Mouse (Mus musculus) lung, adult 18-20 months (tissue): ENCODE results near the gene 1700029I15Rik.
"Not testable (repeated sequence)": the region's sequence is repeated elsewhere in the genome, so short reads cannot be mapped to it uniquely, and the experiment has no call there.

Experiments
- DNase-seq, 2 experiments: peaks; one replicate each; pipeline ENCODE4 v3.0.0; 2022; ENCODE audit warnings: mixed read lengths in 2 of 2

1700029I15Rik gene

DNA sequence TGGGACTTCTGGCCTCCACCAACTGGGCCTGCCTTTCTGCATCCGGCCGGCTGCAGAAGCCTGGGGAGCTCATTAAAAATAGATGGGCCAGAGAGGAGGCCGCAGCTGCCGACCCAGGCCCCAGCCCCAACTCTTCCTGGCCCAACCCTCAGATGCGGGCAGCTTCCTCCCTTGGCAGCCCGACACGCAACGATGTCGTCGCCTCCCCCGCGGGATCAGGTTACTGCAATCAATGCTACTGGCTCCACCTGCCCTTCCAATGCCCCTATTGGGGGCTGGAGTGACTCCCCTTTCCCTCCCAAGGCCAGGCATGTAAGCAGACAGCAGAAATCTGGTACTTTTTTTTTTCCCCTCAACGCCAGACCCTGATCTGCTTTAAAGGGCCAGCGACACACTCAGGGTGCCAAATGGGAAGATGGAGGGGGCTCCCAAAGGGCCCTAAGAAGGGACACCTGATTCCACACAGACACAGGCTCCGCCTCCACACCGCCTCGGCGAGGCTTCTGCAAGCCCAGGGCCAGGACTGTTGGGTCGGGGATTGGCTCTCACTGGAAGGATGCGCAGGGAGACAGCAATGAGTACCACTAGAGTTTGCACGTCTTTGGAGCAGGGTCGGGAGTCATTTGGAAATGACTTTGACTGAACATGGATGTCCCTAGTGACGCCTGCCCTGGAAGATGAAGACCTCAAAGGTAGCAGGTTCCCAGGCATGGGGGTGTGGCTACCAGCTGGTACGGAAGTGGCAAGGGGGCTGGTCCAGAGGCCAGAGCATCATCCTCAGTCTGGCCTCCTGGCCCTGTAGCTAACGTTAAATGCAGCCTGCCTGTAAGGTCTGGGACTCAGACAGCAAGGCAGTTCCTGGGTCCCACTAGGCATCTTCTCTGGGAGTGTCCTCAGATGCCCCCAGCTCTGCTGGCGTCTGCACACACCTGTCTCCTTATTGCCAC is 10.3 kb downstream of the 1700029I15Rik start:
- no peak for DNase-seq

DNA sequence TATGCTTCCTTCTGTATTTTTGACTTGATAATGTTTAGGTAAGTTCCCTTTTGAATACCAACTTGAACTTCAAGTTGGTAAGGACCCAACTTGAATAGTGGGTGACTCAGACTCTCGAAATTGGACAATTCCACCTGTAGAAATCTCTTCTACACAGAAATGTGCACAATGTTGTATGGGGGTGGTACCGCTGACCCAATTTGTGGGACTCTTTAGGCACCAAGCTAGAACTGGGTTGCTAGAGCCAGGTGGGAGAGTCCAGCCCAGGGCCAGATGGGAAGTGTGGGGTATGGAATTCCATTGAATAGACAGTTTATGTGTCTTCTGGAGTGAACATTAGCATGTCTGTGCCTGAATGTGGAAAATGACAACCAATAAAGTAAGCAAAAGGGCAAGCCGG is 13.2 kb downstream of the 1700029I15Rik start:
- no peak for DNase-seq

DNA sequence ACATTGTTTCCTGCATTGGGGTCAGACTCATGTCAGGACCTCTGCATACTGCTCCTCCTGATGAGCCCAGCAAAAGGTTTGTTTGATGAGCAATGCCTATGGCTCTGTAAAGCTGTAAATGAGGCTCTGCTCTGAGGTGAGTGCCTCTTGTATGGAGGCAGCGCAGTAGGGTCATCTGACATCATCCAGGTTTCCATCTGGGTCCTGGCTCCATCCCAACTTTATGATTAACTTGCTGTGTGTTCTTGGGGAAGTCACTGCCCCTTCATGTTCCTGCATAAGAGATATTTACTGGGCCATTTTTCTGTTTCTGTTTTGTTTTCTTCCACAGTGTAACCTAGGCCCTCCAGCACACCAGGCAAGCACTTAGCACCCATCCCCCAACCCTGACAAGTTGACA is 15.1 kb downstream of the 1700029I15Rik start:
- no peak for DNase-seq

DNA sequence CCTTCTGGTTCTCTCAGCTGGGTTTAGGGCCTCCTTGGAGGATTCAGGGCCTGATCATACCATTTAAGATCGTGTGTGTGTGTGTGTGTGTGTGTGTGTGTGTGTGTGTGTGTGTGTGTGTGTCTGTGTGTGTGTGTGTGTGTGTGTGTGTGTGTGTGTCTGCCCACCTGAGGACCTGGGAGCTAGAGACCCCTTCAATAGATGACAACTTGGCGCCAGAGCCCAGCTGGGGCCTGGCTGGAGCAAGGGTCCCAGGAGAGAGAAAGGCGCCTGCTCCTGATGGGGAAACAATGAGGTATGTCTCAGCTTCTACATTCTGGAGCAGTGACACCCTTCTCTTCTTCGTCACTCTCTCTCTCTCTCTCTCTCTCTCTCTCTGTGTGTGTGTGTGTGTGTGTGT is 17.5 kb downstream of the 1700029I15Rik start:
- DNase-seq: not testable (repeated sequence)

DNA sequence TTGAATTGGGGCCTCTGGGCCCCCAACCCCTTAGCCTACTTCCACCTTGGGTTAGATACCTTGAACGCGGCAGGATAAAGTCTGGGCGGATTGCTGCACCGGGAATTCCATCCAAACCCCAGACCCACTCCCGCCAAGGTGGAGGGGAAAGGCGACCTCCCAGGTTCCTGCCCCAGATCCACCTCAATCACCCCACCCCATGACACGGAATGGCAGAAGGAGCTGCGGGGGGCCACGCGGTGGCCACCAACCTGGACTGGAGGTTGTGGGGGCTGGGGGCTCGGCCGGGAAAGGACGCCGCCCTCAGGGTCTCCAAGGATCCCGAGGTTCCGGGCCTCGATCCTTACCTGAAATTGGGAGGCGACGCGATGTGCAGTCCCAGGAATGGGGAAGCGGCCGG is 18.3 kb downstream of the 1700029I15Rik start:
- no peak for DNase-seq

DNA sequence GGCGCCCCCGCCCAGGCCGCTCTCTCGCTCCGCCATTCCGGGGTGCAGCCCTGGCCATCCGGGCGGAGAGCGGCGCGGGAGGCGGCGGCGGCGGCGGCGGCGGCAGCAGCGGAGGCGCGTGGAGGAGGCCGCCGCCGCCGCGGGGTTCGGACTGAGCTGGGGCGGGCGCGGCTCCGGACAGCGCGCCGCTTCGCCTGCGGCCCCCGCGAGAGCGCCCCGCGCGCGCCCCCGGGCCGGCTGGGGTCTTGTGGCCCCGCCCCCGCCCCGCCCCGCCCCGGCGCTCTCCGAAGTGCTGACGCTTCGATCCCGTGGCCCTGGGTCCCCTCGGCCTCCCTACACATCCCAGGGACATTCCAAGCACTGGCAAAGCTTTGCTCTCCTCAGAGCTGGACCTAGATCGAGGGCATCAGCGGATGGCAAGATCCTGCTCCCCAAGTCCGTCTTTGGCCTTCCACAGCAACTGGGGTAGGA is 18.8 kb downstream of the 1700029I15Rik start, which contains the start of gene Mapk8ip1:
Gene Mapk8ip1, minus strand, starts transcription at position 173 of the 471 bp plus-strand sequence.
- no peak for DNase-seq

DNA sequence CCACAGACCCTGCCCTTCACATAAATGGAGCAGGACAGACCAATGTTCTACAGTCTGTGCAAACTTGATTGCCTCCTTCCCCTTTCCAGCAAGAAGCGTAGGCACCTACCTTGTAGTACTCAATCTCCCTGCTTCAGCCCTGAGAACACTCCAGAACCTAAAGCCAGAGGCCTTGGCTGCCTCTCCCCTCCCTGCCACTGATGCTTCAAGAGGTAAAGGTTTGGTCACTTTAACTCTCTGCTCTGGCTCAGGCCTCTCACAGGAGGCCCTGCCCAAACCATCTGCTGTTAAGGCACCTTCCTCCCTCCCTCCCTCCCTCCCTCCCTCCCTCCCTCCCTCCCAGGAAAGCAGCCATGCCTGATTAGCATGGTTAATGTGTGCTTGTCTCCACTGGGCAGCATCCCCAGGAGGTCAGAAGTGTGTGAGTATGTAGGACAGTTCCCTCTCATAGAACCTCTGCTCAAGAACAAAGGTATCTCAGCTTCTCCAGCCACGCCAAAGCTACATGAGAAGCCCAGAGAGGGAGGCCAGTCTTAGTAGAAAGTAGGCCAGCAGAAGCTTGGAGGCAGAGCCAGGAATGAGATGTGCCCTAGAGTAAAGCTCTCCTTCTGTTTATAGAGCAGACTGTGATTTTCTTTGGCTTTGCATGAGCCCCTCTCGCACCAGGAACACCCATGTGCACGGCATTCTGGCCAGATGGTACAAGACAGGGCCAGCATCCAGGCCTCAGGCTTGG is 20.4 kb downstream of the 1700029I15Rik start:
- no peak for DNase-seq

DNA sequence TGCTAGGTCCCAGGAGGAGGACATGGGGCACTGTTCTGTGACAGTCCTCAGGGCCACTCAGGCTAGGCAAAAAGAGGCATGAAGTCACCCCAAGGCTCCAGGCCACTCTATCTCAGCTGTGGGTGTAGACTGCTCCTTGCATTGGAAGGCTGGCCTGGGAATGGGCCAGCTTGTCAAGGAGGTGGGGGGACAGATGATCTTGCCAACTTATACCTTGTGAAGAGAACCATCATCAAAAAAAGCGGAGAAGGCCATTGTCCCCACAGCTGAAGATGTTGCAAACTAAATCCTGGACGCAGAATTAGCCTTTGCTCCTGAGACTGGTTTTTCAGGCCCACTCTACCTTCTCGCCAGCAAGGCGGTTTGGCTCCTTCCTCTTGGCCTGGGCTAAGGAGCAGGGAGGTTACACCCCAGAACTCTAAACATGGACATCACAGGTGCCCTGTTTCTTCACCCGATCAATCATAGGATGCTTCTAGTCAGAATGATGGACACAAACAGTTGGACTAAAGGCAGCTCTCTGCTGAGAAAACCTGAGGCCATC is 21.5 kb downstream of the 1700029I15Rik start:
- no peak for DNase-seq

DNA sequence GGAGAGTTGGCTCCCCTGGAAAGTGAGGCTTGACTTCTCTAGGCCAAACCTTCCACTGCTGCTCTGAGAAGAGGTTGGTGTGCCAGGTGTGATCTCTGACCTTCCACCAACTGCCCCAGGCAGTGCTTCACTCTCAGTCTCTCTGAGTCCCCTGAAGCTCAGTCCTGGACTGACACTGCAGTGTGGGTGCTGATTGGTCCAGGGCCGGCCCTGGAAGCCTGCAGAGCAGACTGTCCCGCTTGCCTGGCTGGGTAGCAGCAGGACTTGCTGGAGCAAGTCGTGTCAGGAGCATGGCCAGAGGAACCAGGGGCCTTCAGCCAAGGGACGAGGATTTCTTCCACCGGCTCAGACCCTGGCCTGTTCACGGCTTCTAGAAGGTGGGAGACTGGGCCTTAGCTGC is 22.4 kb downstream of the 1700029I15Rik start:
- no peak for DNase-seq

DNA sequence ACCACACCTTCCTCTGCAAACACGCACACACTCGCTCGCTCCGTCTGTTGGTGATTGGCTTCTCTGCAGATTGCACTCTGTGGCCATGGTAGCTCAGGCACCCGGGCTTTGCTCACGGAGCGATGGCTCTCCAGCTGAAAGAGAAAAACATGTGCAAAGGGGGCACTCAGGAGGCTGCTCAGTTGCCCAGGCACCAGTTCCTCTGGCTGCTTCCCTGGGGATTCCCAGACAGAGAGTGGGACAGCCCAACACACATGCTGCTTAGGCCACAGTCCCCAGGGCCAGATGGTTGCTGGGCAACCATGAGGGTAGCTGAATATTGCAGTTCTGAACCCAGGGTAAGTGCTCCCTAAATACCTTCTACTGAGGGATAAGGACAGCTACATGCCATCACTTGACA is 23.3 kb downstream of the 1700029I15Rik start:
- DNase-seq: peak in 1 of 2 experiments; percentile 29

DNA sequence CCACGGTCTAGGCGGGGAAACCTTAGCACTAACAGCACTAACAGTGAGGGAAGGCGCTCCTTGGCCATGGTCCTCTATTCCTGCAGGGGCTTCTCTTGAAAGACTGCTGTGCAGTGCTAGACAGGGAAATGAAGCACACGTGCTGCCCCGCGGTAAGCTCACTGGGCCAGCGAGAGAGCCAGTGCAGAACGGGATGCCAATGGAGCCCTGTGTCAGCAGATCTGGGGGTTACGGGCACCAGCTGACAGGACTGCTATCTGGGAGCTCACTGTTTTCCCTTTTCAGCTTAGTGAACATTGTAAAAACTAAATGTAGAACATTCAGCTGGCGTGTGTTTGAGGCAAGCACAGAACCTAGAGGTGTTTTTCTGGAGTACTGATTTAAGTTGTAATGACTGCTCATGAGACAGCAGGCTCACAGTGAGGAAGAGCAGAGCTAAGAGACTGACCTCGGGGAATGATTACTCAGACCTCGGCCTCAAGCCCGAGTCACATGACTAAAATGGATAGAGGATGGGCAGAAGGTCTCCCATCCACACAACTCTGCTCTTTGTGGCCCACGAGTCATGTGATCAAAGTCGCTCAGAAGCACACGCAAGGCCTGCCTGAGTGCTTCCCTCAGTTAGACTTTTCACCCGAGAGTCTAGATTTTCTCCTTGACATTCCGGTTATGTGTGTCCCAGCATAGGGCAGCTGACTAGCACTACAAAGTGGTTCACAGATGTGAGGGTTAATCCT is 26.1 kb downstream of the 1700029I15Rik start:
- DNase-seq: no peak

DNA sequence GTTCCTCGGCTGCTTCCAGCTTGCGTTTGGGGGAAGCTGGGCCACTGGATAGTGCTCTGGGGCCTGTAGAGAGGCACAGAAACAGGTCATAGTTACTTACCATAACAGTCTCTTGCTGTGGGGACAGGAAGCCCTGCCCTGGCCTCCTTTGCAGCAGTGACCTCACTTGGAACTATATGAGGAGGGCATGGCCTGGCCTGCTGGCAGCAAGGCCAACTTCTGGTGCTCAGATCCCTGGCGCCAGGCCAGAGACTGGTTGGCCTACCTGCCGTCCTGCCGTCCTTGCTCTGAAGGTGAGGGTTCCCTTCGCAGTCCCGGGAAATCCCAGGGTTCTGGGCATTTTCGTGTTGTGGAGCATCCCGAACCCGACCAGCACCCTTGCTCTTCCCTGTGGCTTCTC is 29.4 kb downstream of the 1700029I15Rik start:
- no peak for DNase-seq

DNA sequence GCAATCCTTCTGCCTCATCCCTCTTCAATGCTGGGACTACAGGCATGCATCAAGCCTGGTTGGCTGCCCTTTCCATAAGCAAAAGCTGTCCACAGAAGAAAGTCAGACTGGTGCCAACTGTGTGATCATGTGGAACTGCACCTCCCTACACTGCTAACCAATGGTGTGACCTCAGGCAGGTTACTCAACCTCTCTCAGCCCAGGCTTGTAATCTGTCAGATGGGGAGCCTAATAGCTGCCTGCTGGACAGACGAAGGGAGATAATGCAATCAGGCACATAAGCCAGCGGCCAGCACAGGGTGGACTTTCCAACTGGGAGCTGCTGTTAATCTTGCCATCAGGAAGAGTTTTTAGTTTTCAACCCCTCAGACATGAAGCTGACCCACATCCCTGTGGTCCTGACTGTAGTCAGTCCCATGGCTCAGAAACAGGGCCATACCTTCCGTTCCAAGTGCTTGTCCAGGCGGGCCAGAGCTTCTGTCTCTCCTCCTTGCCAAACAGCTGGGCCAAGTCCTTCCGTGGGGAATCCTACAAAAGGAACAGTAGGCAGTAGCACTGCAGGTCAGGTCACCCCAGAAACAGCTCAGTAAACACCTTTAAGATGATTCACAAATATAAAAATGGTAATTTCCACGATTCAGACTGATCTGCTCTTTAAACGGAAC is 39.5 kb downstream of the 1700029I15Rik start:
- DNase-seq: no peak

DNA sequence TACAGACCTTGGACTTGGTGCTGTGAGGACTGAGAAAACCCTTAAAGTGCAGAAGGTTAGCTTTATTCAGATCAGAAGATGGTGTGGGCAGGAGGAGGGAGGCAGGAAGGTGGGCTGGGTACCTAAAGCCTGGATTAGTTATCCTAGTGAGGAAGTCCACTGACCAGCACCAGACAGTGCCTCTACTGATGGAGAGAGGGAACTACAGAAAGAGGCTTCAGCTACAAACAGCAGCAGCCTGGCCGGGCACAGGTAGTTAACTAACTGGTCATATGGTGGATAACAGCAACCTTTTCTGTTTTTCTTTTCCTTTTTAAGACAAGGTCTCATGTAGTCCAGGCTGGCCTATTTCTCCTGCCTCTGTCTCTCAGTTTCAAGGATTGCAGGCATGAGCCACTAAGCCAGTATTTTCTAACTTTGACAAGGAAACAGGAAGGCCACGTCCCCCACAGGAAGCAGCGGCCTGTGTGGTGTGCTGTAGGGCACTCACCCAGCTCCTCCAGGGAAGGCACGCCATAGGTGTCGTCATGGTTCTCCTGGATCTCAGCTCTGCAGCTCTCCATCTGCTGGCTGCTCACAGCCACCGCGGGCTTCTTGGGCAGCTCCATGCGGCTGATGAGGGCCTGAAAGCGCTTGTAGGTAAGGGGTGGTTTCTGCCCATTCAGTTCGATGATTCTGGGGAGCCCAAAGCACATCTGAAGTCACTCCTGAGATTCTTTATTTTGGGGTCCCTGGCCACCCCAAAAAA is 40.2 kb downstream of the 1700029I15Rik start:
- no peak for DNase-seq

DNA sequence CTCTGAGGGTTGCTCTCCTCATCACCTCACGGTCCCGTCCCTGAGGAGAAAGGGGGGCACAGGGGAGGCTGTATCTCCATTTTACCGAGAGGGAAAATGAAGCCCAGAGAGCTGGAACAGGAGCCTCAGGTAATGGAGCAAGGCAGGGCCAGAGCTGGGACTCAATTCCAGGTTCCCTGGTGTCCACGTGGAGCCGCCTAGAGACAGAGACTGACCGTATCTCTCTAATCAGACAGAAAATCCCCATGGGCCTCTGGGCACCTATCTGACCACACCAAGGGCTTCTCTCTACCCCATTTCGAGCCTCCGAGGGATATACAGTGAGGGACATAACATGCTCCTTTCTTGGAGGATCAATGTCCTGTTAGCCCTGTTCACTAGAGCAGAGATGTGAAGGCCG is 40.8 kb downstream of the 1700029I15Rik start:
- no peak for DNase-seq

DNA sequence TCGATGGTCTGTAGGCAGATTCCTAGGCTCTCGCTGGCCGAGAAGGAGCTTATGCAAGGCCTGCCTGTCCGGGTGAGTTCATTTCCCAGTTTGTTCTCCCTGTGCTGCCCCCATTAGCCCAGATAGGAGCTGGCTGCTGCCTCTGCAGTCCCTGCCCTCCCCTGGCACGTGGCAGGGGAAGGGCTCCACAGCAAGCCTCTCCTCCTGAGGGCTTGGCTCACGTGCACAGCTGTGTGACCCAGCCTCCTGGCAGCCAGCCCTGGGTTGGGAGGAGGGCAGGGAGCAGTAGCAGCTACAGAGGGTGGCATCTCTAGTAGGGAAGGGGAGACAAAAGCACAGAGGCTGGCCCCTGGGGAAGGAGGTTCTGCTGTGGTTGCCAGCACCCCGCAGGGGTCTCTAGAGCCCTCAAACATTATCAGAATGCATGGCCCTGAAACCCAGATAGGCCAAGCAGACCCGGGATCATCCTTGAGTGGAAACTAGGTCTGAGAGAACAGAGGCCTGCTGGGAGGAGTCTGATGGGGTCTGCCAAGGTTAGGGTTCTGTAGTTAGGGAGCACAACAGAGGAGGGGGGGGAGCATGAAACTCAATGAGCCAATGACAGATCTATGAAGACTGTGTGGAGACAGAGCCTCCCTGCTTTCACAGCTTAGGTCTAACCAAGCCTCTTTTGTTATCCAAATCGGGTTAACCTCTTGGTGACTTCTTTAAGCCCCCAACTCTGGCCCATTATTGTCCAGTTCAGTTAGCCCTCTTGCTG is 41.5 kb downstream of the 1700029I15Rik start:
- peak; percentile 97 to 98 for DNase-seq

DNA sequence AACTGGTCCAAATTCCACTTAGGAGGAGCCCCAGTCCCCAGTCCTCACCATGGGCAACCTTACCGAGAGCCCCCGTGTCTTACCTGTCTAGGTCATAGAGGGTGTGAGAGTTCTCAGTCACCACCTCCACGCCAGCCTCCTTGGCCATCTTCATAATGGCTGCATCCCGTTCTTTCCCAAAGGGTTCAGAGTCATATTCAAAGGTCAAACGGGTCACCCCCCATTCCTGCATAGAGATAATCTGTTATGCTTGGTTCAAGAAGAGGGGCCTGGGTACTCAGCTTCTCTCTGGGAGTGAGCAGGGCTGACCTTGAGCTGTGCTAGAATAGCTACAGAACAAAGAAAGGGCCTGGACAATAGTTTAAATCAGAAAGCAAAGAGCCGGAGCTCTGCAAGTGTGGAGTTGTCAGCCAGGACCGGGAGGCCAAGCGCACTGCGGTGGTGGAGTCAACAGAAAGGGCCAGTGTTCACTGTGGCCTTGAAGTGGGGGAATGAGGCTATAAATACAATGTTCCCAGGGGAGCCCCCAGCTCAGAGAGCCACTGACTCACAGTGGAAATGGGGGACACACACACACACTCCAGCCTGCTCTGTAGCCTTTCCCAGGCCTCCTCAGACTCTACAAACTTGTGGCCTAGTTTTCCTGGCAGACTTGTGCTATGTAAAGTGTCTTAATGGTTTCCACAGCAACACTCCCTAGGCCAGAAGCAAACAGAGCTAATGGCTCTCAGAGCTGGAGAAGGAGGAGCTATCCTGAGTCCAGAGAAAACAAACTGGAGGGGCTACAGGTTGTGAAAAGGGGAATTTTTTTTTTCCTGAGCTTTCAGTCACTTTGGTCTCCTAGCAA is 42.3 kb downstream of the 1700029I15Rik start:
- peak; percentile 74 to 88 for DNase-seq

DNA sequence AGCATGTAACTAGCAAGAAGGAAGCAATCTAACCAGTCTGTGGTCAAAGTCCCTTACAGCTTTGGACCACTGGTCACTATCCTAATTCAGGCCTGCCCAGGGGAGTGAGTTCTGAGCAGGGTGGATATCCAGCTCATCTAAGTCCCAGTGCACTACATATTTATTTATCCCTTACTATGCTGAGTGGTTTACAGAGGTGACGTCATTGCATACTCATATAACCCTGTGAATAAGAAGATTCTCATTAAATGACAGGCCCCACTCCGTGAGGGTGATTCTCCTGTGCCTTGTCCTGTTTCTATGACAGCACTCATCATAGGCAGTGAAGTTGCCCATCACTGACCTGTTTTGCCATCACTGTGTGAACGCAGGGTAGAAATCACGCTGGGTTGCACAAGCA is 43.0 kb downstream of the 1700029I15Rik start:
- DNase-seq: no peak

DNA sequence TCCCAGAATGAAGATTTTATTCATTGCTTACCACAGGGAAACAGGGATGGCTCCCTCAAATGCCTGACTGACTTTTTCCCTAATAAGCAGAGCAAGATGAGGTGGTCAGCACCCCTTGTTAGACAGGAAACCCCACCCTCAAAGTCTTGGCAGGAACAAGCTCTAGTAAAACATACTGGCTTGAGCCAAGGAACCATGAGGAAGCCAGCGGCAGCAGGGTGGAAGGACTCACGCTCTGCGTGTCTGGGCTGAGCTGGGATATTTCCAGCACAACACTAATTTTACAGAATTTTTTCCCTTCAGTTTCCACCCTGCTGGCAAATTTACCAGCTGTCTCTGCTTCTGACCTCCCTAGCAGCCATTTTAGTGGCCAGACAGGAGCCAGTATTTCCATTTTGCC is 44.1 kb downstream of the 1700029I15Rik start:
- DNase-seq: peak in 1 of 2 experiments; percentile 47

DNA sequence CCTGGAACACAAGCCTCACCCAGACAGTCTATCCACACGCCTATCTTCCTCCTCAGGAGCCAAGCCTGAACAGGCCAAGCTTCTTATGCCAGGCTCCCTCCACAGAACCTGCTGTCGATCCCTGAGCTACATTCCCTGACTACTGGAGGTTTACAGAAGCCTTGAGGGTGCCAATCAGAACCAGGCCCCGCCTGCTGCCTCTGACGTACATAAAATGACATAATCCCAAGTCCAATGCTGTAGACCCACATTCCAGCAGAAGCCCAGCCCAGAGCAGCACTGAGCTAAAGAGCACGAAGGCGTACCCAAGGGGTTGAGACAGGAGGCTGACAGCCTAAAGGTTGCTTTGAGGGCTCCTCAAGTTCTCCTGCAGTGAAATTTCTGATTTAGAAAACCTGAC is 45.5 kb downstream of the 1700029I15Rik start:
- DNase-seq: peak; percentile 94 to 96
